Mouse (Mus musculus): ENCODE measurements at regions not wholly inside any gene's neighbourhood (a gene's known extent, or its start where the extent isn't known, plus 50 kb on each side); places are given as distances from the start of the nearest gene placed in this dataset.

- TF ChIP-seq CTCF (IDR thresholded peaks at IDR 0.05; ENCODE audit: extremely low read depth, insufficient read depth, insufficient read length, insufficient replicate concordance) (no peak), POLR2A (IDR thresholded peaks at IDR 0.05; ENCODE audit: low read depth, low read length) (no peak)
Observed at GRCm38 (mm10) chr3:60796207-60796606, 206.4 kb upstream of the P2ry1 start.
